Mouse (Mus musculus) CD8-positive naive resting alpha-beta T cell, adult 2 months (primary cell): Measurements from ENCODE around the gene Nlrp4e.
"Not testable (repeated sequence)": the region's sequence is repeated elsewhere in the genome, so short reads cannot be mapped to it uniquely, and the experiment has no call there.

Source experiments
- DNase-seq, 2 experiments: peaks; one replicate each; pipeline ENCODE4 v3.0.0; 2022; ENCODE audit warnings: low read depth in 2 of 2, low spot score in 2 of 2

The Nlrp4e gene

GRCm38 (mm10) chr7:23300892-23301291 is at the start of gene Nlrp4e:
Nlrp4e (plus strand) TSS chr7:23301192.
- DNase-seq = not testable (repeated sequence)

GRCm38 (mm10) chr7:23251582-23251981 is 49.4 kb upstream of the Nlrp4e start, which contains the start of gene Vmn1r166:
Vmn1r166 (minus strand) TSS chr7:23251682.
- DNase-seq = not testable (repeated sequence)

GRCm38 (mm10) chr7:23278800-23279199 is 22.2 kb upstream of the Nlrp4e start, which contains the start of gene Gm6902:
Gm6902 (minus strand) TSS chr7:23278900.
- not testable (repeated sequence) for DNase-seq

GRCm38 (mm10) chr7:23358311-23358710 is 57.3 kb downstream of the Nlrp4e start:
- not testable (repeated sequence) for DNase-seq

GRCm38 (mm10) chr7:23385589-23385988 is 84.6 kb downstream of the Nlrp4e start, which contains the start of gene Nlrp5:
Nlrp5 (plus strand) TSS chr7:23385889.
- DNase-seq = no peak
